Mouse (Mus musculus) ovary, postnatal 14 days (tissue): ENCODE measurements around the gene Llph.

Experiments
- DNase-seq: peaks from one replicate; pipeline ENCODE4 v3.0.0; 2022; ENCODE audit warnings: low spot score

Llph gene

GRCm38 (mm10) chr10:120279482-120280128 lies 52.7 kb downstream of the Llph start:
- DNase-seq: no peak

- DNase-seq: no peak
These were observed 53.5 kb downstream of the Llph start for GRCm38 (mm10) chr10:120280375-120280774.

DNA sequence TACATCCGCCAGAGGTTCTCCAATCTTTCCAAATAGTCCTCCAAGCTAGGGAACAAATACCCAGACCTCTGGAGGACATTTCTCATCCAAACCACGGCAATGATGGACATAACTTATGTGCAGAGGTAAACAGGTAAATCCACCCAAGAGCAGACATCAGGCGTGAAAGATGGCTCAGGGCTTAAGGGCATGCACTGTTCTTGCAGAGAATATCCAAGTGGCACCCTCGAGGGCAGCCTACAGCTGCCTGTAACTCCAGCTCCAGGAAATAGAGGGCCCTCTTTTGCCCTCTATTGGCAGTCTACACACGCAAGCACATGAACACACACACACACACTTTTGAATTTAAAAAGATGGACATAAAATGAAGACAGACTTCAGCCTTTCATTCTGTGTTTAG lies 54.8 kb downstream of the Llph start:
- no peak for DNase-seq
